Mouse (Mus musculus): ENCODE measurements around the gene Lrrc8e. TPM values are rescaled to one million over a fixed set of nuclear protein-coding genes. Genes with fewer than 3 reads are reported as not detected.

Gene Lrrc8e
- polyA plus RNA-seq, 1 experiment from 2014 or later = 0.07 TPM

DNA sequence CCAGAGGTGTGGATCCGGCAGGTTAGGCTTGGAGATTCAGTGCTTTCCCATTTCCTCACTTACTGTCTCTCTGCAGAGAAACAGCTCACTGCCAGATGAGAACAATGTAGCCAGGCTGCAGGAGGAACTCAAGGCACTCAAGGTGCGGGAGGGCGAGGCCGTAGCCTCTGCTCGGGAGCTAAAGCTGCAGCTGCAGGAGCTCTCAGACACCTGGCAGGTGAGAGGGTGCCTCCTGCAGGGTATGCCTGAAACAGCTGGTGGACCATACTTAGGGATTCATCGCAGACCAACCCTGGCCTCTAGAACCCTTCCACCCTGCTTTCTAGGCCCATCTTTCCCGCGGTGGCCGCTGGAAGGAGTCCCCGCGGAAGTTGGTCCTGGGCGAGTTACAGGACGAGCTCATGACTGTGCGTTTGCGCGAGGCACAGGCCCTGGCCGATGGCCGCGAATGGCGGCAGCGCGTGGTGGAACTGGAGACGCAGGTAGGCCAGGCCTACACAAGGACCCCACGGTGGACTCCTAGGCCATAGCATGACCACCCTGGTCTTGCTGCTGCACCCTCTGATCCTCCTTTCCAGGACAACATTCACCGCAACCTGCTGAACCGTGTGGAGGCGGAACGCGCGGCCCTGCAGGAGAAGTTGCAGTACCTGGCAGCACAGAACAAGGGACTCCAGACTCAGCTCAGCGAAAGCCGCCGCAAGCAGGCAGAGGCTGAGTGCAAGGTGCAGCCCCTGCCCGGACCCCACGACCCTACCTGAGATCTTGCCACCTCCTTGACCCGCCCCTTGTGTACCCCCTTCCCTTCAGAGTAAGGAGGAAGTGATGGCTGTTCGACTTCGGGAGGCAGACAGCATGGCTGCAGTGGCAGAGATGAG, 21.1 kb upstream of the Lrrc8e start:
- H3K36me3 ChIP-seq (ENCODE audit: control insufficient read depth, insufficient read depth, low read length) = peaks cover 53% of the 10 kb centered on the region; the same call in 1 of the 2 replicates
- H3K4me2 ChIP-seq (ENCODE audit: low read depth, low read length) = no peak overlapping the region
- peak; percentile 1; the same call in 1 of the 2 replicates for ATAC-seq (ENCODE audit: low read depth)
- no peak overlapping the region for H3K4me3 ChIP-seq (ENCODE audit: low read depth, low read length)
- no peaks in the 10 kb centered on the region; the same call in 1 of the 2 replicates for H3K27me3 ChIP-seq (ENCODE audit: control insufficient read depth, insufficient read depth, low read length)
- 16% methylated on average over 38 of the region's 38 CpGs for WGBS
- H3K27ac ChIP-seq (ENCODE audit: low read depth, low read length) = no peak overlapping the region
- H3K9ac ChIP-seq (replicated peaks; ENCODE audit: low read depth, low read length) = 0 out of 2 replicates have a peak overlapping the region, but pooled peaks have one; percentile 32
- H3K9me3 ChIP-seq (ENCODE audit: control insufficient read depth, low read length) = no peaks in the 10 kb centered on the region
- 0 out of 2 replicates have a peak, but pooled peaks cover 5% of the 10 kb centered on the region for H3K4me1 ChIP-seq (ENCODE audit: control insufficient read depth, insufficient read depth, low read length)

DNA sequence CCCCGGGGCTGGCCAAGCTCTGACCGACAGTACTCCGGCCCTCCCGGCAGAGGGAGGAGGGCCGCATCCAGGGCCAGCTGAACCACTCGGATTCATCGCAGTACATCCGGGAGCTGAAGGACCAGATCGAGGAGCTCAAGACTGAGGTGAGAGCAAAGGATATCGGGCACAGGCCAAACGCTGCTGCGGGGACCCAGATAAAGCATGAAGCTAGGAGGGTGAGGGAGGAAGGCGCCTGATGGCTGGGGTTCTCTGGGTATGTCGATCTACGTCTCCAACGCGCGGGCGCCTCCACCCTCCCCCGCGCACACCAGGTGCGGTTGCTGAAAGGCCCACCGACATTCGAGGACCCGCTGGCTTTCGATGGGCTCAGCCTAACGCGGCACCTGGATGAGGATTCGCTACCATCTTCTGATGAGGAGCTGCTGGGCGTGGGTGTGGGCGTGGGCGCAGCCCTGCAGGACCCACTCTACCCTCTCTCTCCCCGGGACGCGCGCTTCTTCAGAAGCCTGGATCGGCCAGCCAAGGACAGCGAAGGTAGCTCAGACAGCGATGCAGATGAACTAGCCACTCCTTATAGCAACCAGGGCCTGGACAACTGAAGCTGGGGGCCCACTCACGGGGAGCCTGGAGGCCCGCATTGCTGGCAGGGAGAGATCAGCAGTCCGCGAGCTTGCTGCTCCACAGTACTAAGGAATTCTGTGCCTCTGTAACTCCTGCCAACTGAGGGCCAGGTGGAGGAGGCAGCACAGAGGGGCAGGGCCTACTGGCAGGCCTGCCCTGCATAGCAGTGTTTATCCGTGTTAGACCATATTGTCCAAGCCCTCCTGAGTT, 20.2 kb upstream of the Lrrc8e start:
- peaks cover 53% of the 10 kb centered on the region; the same call in 1 of the 2 replicates for H3K36me3 ChIP-seq (ENCODE audit: control insufficient read depth, insufficient read depth, low read length)
- no peak overlapping the region for H3K4me2 ChIP-seq (ENCODE audit: low read depth, low read length)
- WGBS = 9% methylated on average over 44 of the region's 44 CpGs
- H3K9ac ChIP-seq (replicated peaks; ENCODE audit: low read depth, low read length) = peak overlapping the region; percentile 32; the same call in 1 of the 2 replicates
- no peak overlapping the region for H3K27ac ChIP-seq (ENCODE audit: low read depth, low read length)
- no peaks in the 10 kb centered on the region; the same call in 1 of the 2 replicates for H3K27me3 ChIP-seq (ENCODE audit: control insufficient read depth, insufficient read depth, low read length)
- H3K4me3 ChIP-seq (ENCODE audit: low read depth, low read length) = no peak overlapping the region
- H3K4me1 ChIP-seq (ENCODE audit: control insufficient read depth, insufficient read depth, low read length) = 0 out of 2 replicates have a peak, but pooled peaks cover 5% of the 10 kb centered on the region
- ATAC-seq (ENCODE audit: low read depth) = peak; percentile 21; the same call in 1 of the 2 replicates
- H3K9me3 ChIP-seq (ENCODE audit: control insufficient read depth, low read length) = no peaks in the 10 kb centered on the region

DNA sequence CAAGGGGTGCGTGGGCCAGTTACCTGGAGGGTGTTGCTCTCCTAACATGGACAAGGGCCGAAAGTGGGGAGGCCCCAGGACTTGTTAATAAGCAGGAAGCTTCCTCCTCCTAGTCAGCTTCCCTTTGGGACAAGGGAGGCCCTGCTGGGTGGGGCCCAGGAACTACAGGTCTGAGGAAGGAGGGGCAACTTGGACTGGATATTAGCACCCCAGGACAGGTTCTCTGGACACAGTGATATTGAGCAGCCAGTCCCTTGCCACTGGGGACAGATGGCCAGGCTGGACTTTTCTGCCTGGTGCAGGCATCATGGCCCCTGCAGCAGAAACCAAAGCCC, 19.6 kb upstream of the Lrrc8e start:
- 0 out of 2 replicates have a peak, but pooled peaks have one; percentile 0 for ATAC-seq (ENCODE audit: low read depth)
- Histone ChIP-seq H3K27me3 (ENCODE audit: control insufficient read depth, insufficient read depth, low read length) (no peaks in the 10 kb centered on the region; the same call in 1 of the 2 replicates), H3K4me2 (ENCODE audit: low read depth, low read length) (no peak overlapping the region), H3K9me3 (ENCODE audit: control insufficient read depth, low read length) (no peaks in the 10 kb centered on the region), H3K27ac (ENCODE audit: low read depth, low read length) (no peak overlapping the region), H3K9ac (replicated peaks; ENCODE audit: low read depth, low read length) (no peak overlapping the region), H3K36me3 (ENCODE audit: control insufficient read depth, insufficient read depth, low read length) (peaks cover 49% of the 10 kb centered on the region; the same call in 1 of the 2 replicates), H3K4me1 (ENCODE audit: control insufficient read depth, insufficient read depth, low read length) (0 out of 2 replicates have a peak, but pooled peaks cover 5% of the 10 kb centered on the region), H3K4me3 (ENCODE audit: low read depth, low read length) (no peak overlapping the region)
- WGBS = 55% methylated on average over 2 of the region's 2 CpGs

DNA sequence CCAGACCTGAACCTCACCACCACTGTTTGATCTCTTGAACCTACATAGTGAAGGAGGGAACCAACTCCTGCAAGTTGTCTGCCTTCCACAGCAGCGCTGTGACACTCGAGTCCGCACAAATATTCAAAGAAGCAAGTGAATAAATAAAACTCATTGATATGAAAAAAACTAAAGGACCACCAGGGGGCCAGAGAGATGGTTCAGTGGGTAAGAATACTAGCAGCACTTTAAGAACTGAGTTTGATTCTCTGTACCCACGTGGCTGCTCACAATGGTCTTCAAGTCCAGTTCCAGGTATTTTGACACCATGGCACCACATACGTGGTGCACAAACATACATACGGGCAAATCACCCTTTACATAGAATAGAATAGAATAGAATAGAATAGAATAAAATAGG, 15.5 kb upstream of the Lrrc8e start:
- Histone ChIP-seq H3K4me2 (ENCODE audit: low read depth, low read length) (no peak overlapping the region), H3K27ac (ENCODE audit: low read depth, low read length) (no peak overlapping the region), H3K36me3 (ENCODE audit: control insufficient read depth, insufficient read depth, low read length) (peaks cover 28% of the 10 kb centered on the region; the same call in 1 of the 2 replicates), H3K9me3 (ENCODE audit: control insufficient read depth, low read length) (no peaks in the 10 kb centered on the region), H3K4me3 (ENCODE audit: low read depth, low read length) (no peak overlapping the region), H3K9ac (replicated peaks; ENCODE audit: low read depth, low read length) (no peak overlapping the region), H3K27me3 (ENCODE audit: control insufficient read depth, insufficient read depth, low read length) (no peaks in the 10 kb centered on the region), H3K4me1 (ENCODE audit: control insufficient read depth, insufficient read depth, low read length) (peaks cover 38% of the 10 kb centered on the region)
- no peak for ATAC-seq (ENCODE audit: low read depth)
- 81% methylated on average over 6 of the region's 6 CpGs for WGBS

DNA sequence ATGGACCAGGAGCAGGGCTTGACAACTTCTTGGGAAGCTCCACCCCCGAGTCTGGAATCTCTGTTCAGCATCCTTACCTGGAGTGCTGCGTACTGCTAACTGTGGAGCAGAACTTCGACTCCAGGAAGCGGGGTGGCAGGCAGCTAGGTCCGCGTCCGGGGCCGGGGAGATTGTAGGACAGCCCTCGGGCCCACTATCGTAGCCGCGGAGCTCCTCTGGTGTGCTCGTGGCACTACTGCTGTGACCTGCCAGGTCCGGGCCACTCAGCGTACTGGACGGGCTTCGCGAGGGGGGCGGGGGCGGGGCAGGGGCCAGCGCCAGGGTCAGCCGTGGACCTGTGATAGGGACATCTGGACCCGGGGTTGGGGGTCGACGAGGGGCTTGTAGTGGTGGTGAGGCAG, 13.8 kb upstream of the Lrrc8e start:
- WGBS = 2% methylated on average over 25 of the region's 25 CpGs
- Histone ChIP-seq H3K9ac (replicated peaks; ENCODE audit: low read depth, low read length) (peak overlapping the region; percentile 59), H3K4me1 (ENCODE audit: control insufficient read depth, insufficient read depth, low read length) (peaks cover 33% of the 10 kb centered on the region), H3K4me3 (ENCODE audit: low read depth, low read length) (peak overlapping the region; percentile 40), H3K9me3 (ENCODE audit: control insufficient read depth, low read length) (no peaks in the 10 kb centered on the region), H3K27me3 (ENCODE audit: control insufficient read depth, insufficient read depth, low read length) (no peaks in the 10 kb centered on the region), H3K27ac (ENCODE audit: low read depth, low read length) (peak overlapping the region; percentile 12; the same call in 1 of the 2 replicates), H3K36me3 (ENCODE audit: control insufficient read depth, insufficient read depth, low read length) (peaks cover 26% of the 10 kb centered on the region; the same call in 1 of the 2 replicates), H3K4me2 (ENCODE audit: low read depth, low read length) (peak overlapping the region; percentile 94)
- ATAC-seq (ENCODE audit: low read depth) = peak; percentile 2; the same call in 1 of the 2 replicates

DNA sequence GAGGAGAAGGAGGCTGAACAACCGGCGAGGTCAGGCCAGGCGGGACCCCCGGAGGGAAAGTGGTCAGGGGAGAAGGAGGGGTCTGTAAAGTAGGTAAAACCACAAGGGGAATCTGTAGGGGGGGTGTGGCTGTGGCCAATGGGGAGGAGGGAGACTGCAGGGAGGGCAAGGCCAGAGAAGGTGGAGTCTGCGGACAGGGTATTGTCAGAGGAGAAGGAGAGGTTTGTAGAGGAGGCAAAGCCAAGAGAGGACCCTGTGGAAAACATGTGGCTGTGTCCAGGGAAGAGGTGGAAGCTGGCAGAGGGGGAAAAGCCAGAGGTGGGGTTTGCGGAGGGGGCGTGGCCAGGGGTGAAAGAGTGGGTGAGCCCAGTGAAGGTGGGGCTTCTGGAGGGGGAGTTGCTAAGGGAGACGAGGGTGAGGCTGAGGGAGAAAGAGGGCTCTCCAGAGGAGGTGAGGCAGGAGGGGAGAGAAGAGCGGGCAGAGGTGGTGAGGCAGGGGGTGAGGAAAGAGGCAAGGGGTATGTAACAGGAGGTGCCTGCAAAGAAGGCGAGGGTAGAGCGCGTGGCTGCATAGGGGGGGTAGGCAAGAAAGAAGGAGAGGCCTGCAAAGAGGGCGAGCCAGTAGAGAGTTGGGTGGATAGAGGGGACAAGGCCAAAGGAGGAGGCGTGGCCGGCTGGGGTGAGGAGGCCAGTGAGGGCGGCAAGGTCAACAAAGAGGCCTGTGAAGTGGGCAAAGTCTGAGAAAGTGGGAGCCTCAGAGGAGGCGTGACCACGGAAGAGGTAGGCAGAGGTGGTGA, 13.2 kb upstream of the Lrrc8e start:
- Histone ChIP-seq H3K4me2 (ENCODE audit: low read depth, low read length) (peak overlapping the region; percentile 94), H3K36me3 (ENCODE audit: control insufficient read depth, insufficient read depth, low read length) (peaks cover 23% of the 10 kb centered on the region; the same call in 1 of the 2 replicates), H3K4me1 (ENCODE audit: control insufficient read depth, insufficient read depth, low read length) (peaks cover 33% of the 10 kb centered on the region), H3K27me3 (ENCODE audit: control insufficient read depth, insufficient read depth, low read length) (no peaks in the 10 kb centered on the region), H3K9me3 (ENCODE audit: control insufficient read depth, low read length) (no peaks in the 10 kb centered on the region), H3K27ac (ENCODE audit: low read depth, low read length) (peak overlapping the region; percentile 12; the same call in 1 of the 2 replicates), H3K9ac (replicated peaks; ENCODE audit: low read depth, low read length) (peak overlapping the region; percentile 59), H3K4me3 (ENCODE audit: low read depth, low read length) (peak overlapping the region; percentile 40)
- ATAC-seq (ENCODE audit: low read depth) = peak; percentile 6
- 4% methylated on average over 18 of the region's 18 CpGs for WGBS

DNA sequence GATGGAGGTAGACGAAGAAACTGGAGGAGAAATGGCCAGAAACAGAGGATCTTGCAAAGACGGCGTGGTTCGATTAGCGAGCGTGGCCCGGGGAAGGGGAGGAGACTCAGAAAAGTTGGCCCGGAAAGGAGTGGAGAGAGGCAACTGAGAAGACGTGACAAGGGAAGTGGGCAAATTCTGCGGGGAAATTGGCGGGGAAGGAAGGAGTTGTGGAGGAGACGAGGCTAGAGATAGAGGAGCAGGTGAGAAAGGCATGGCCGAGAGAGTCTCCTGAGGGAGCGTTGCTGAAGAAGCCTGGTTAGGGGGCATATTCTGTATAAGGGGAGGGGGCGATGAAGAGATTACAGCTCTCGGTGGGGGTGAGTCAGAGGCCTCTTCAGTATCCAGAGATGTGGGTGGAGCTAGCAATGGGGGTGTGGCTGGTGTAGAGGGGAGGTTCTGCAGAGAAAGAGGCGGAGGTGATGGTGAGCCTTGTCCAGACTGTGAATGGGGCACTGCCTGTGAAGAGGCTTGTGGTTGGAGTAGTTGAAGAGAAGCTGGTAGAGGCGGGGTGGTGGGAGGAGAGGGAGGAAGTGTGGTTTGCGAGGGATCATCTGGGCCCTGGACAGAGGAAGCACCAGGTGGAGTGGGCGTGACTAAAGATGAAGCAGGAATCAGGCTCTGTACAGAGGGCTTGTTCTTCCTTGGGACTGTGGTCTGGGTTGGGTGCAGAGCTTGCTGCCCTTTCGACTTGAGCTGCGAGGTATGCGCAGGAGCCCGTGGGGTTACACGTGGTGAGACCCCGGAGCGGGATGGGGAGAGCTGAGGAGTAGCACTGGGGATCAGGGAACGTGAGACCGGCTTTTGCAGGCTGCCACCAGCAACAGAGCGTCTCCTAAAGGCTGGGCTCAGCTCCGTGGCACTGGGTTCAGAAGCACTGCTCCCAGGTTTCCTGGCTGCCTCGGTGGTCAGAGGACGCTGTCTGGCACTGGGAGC, 12.3 kb upstream of the Lrrc8e start:
- 12% methylated on average over 33 of the region's 33 CpGs for WGBS
- Histone ChIP-seq H3K9me3 (ENCODE audit: control insufficient read depth, low read length) (no peaks in the 10 kb centered on the region), H3K36me3 (ENCODE audit: control insufficient read depth, insufficient read depth, low read length) (peaks cover 21% of the 10 kb centered on the region; the same call in 1 of the 2 replicates), H3K4me3 (ENCODE audit: low read depth, low read length) (peak overlapping the region; percentile 73), H3K4me2 (ENCODE audit: low read depth, low read length) (peak overlapping the region; percentile 94), H3K27me3 (ENCODE audit: control insufficient read depth, insufficient read depth, low read length) (no peaks in the 10 kb centered on the region), H3K9ac (replicated peaks; ENCODE audit: low read depth, low read length) (0 out of 2 replicates have a peak overlapping the region, but pooled peaks have one; percentile 39), H3K4me1 (ENCODE audit: control insufficient read depth, insufficient read depth, low read length) (peaks cover 33% of the 10 kb centered on the region), H3K27ac (ENCODE audit: low read depth, low read length) (no peak overlapping the region)
- ATAC-seq (ENCODE audit: low read depth) = no peak

Data from neural tube, embryonic 14.5 days (tissue).